Mouse (Mus musculus): ENCODE measurements around the gene Gatad2b.

GRCm38 (mm10) chr3:90245406-90245805 is 47.6 kb upstream of the Gatad2b start:
- TF ChIP-seq CTCF (IDR thresholded peaks at IDR 0.05; ENCODE audit: control insufficient read depth, insufficient read depth, low read length), result no peak
- no peak for TF ChIP-seq POLR2A (IDR thresholded peaks at IDR 0.05; ENCODE audit: borderline replicate concordance, control insufficient read depth, low read depth, low read length)

Measured in bone marrow, adult 2 months (tissue).